Mouse (Mus musculus): ENCODE results near the gene Cdc42ep3. TPM values are rescaled to one million over a fixed set of nuclear protein-coding genes. Genes with fewer than 3 reads are reported as not detected.

The Cdc42ep3 gene
- polyA plus RNA-seq (2014; fragmentation: Illumina TruSeq; extraction: RNeasy Lipid Tissue Mini Kit (QIAGEN cat#74804); ENCODE audit: low read depth, low replicate concordance) = 344 TPM

GRCm38 (mm10) chr17:79354444-79355270 lies at the start of gene Cdc42ep3:
Gene Cdc42ep3 (minus strand): TSS chr17:79355091.

All from testis, adult 10 weeks (tissue).